Mouse (Mus musculus): ENCODE results near the gene Zfp579. TPM values are rescaled to one million over a fixed set of nuclear protein-coding genes. Genes with fewer than 3 reads are reported as not detected.

Gene Zfp579
- 4.0 TPM in 2 replicates for polyA plus RNA-seq (2015; fragmentation: Nextera tagmentation; extraction: Ambion mirVana)

DNA sequence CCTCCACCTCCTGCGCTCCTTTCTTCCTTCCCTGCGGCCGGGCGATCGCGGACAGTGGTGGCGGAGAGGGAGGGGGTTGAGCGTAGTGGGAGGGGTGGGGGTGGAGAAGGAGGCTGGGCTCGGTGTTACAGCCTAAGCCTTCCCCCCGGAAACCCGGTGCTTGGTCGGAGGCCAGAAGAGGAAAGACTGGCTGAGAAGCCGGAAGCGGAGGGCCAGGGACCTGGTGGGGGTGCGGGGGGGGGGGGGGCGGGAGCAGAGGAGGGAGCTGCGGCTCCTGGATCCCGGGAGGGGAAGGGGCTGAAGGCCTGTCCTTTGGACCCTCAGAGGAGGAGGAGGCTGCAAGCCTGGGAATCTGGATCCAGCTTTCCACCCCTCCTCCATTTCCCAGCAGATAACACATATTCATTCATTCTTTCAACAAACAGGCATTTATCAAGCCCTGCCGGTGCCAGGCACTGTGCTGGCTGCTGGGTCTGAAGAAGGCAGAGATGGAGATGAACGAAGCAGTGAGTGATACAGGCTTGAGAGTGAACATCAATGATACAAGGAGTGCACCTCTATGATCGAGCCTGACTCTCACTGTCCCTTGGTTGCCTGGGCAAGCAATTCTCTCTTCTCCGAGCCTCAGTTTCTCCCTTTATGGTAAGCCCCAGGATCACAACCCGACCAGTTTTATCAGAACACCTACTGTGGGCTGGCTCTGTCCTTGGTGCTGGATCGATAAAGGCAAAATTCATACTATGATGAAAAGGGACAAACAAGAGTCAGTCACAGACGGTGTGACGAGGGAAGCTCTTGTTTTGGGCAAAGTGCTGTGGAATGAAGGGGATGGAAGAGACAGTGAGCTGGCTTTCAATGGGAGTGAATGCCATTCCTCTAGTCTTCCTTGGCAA, at the start of gene Zfp579:
Gene Zfp579 (minus strand): TSS at position 156 of the 893 bp plus-strand sequence.
- peaks cover 7% of the 10 kb centered on the region; the same call in 1 of the 2 replicates for H3K4me1 ChIP-seq (replicated peaks)
- H3K27me3 ChIP-seq, result peaks cover 49% of the 10 kb centered on the region
- no peaks in the 10 kb centered on the region for H3K9me3 ChIP-seq (replicated peaks)
- DNase-seq (no peak), ATAC-seq (ENCODE audit: low read depth) (peak; percentile 69)
- peaks cover 11% of the 10 kb centered on the region for H3K36me3 ChIP-seq
- WGBS (ENCODE audit: insufficient replicate concordance), result 9% methylated on average over 14 of the region's 26 CpGs
- H3K4me2 ChIP-seq, result peak within 1 kb of the TSS; percentile 60
- 0 out of 2 replicates have a peak within 1 kb of the TSS, but pooled peaks have one; percentile 13 for H3K27ac ChIP-seq
- H3K9ac ChIP-seq, result peak within 1 kb of the TSS; percentile 65
- peak within 1 kb of the TSS; percentile 57 for H3K4me3 ChIP-seq (replicated peaks)

DNA sequence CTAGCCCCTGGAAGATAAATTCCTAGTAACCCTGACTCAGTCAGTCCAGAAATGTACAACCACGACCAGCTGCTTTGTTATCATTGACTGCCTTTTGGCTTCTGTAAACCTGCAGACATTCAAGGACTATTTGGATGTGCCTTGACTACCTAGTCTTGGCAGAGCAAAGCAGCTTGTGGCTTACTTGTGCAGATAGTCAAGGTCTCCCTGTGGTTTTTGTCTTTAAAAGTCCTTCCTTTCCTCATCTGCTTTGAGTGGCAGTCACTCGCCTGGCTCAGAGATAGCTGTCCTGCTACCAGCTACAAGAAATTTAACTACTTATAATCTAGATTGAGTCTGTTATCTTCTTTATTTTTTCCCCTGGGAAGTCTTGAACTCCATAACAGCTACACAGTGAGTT, 49.0 kb upstream of the Zfp579 start:
- no peak overlapping the region for H3K27ac ChIP-seq
- no peaks in the 10 kb centered on the region for H3K36me3 ChIP-seq
- no peak overlapping the region for H3K4me2 ChIP-seq
- peaks cover 15% of the 10 kb centered on the region for H3K27me3 ChIP-seq
- WGBS (ENCODE audit: insufficient replicate concordance), result 24% methylated on average over 2 of the region's 2 CpGs
- peaks cover under 1% of the 10 kb centered on the region; the same call in 1 of the 2 replicates for H3K4me1 ChIP-seq (replicated peaks)
- no peak overlapping the region for H3K4me3 ChIP-seq (replicated peaks)
- H3K9me3 ChIP-seq (replicated peaks), result no peaks in the 10 kb centered on the region
- no peak overlapping the region for H3K9ac ChIP-seq
- DNase-seq (no peak), ATAC-seq (ENCODE audit: low read depth) (no peak)

DNA sequence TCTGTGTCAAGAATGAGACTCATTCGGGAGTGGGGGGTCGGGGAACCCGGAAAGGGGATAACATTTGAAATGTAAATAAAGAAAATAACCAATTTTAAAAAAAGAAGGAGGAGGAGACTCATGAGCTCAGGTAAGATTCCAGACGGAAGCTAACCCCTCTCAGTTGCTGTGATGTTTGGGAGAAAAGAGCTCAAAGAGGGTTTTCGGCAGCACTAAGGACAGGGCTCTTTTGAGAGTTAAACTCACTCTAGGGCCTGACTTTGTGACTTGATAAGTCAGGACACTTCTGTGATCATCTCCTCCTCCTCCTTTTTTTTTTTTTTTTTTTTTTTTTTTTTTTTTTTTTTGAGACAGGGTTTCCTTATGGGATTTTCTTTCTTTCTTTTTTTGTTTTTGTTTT, 43.0 kb upstream of the Zfp579 start:
- H3K9me3 ChIP-seq (replicated peaks), result no peaks in the 10 kb centered on the region
- H3K27ac ChIP-seq, result peak overlapping the region; percentile 88

DNA sequence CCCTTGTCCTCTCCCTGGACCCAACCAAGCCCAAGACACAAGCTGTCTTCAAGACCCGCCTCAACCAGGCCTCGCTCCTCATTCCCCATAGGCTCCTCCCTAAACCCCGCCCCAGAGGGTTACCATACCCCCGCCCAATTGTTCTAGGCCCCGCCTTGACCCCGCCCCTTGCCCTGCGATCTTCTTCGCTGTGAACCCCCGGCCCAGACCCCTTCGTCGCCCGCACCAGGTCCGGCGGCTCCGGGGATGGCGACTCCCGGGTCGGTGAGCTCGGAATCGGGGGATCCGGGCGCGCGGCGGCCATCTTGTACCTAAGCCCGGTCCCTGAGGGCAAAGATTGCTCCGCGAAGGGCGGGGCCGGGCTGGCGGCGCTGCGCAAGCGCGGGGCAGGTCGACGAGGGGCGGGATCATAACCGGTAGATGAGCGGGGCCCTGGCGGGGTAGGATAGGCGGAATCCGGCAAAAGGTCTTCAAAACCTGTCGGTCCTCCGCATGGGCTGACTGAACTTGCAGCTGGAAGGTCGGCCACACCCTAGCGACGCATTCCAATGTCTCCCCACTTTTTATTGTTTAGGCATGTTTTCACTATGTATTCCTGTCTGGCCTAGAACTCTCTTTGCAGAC, 42.3 kb upstream of the Zfp579 start, which contains the start of gene Zfp784:
Gene Zfp784 (minus strand): TSS at position 338 of the 624 bp plus-strand sequence.
- H3K4me1 ChIP-seq (replicated peaks), result peaks cover 27% of the 10 kb centered on the region
- H3K4me3 ChIP-seq (replicated peaks), result peak within 1 kb of the TSS; percentile 74
- H3K4me2 ChIP-seq, result peak within 1 kb of the TSS; percentile 75
- ATAC-seq (ENCODE audit: low read depth) (peak; percentile 98), DNase-seq (peak; percentile 92)
- no peaks in the 10 kb centered on the region for H3K9me3 ChIP-seq (replicated peaks)
- WGBS (ENCODE audit: insufficient replicate concordance), result under 1% methylated on average over 48 of the region's 48 CpGs
- peak within 1 kb of the TSS; percentile 88 for H3K27ac ChIP-seq
- H3K36me3 ChIP-seq, result peaks cover 22% of the 10 kb centered on the region
- peak within 1 kb of the TSS; percentile 76 for H3K9ac ChIP-seq
- H3K27me3 ChIP-seq, result no peaks in the 10 kb centered on the region

More for the DNA sequence above, 43.0 kb upstream of the Zfp579 start:
- H3K36me3 ChIP-seq, result peaks cover 15% of the 10 kb centered on the region; the same call in 1 of the 2 replicates
- 31% methylated on average over 5 of the region's 5 CpGs for WGBS (ENCODE audit: insufficient replicate concordance)
- ATAC-seq (ENCODE audit: low read depth) (no peak), DNase-seq (no peak)
- H3K4me2 ChIP-seq, result peak overlapping the region; percentile 75
- no peaks in the 10 kb centered on the region for H3K27me3 ChIP-seq
- H3K4me1 ChIP-seq (replicated peaks), result peaks cover 27% of the 10 kb centered on the region
- peak overlapping the region; percentile 76 for H3K9ac ChIP-seq
- peak overlapping the region; percentile 74 for H3K4me3 ChIP-seq (replicated peaks)

DNA sequence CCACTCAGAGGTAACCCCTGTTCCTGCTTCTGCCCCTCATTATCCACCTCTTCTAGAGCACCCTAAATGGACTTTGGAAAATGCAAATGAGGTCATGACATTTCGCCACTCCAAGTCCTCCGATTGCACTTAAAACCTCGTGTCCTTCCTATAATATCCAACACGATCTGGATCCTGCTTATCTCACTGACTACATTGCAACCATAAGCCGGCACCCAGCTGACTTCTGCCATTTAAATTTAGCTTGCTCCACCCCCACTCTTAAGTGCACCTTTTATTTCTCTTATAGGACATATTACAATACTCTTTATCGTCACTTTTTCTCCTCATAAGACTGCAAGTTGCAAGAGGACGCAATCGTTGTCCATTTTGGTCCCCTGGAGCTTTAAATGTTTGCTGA, 41.5 kb upstream of the Zfp579 start:
- peaks cover 30% of the 10 kb centered on the region for H3K36me3 ChIP-seq
- no peaks in the 10 kb centered on the region for H3K9me3 ChIP-seq (replicated peaks)
- H3K4me1 ChIP-seq (replicated peaks), result peaks cover 27% of the 10 kb centered on the region
- H3K9ac ChIP-seq, result peak overlapping the region; percentile 76
- ATAC-seq (ENCODE audit: low read depth), result no peak
- peak overlapping the region; percentile 75 for H3K4me2 ChIP-seq
- H3K4me3 ChIP-seq (replicated peaks), result peak overlapping the region; percentile 74
- no peaks in the 10 kb centered on the region for H3K27me3 ChIP-seq
- WGBS (ENCODE audit: insufficient replicate concordance), result 70% methylated on average over 8 of the region's 8 CpGs
- no peak for DNase-seq
- peak overlapping the region; percentile 88 for H3K27ac ChIP-seq

DNA sequence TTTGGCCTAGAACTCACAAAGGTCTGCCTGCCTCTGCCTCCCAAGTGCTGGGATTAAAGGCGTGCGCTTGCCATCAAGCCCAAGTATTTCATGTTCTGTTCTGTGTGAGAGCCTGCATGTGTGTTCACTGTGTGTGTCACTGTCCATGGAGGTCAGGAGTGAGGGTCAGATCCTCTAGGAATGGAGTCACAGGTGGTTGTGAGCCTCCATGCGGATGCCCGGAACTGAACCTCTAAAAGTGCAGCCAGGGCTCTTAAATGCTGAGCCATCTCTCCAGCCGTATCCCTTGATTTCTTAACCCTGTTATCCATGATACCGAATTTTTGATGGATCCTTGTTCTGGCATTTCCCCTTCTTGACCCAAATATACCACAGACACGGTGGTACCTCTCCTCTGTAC, 41.1 kb upstream of the Zfp579 start:
- Histone ChIP-seq H3K27ac (no peak overlapping the region), H3K4me2 (no peak overlapping the region), H3K9ac (no peak overlapping the region; the same call in 1 of the 2 replicates), H3K4me1 (replicated peaks) (peaks cover 27% of the 10 kb centered on the region), H3K4me3 (replicated peaks) (no peak overlapping the region), H3K9me3 (replicated peaks) (peaks cover 3% of the 10 kb centered on the region; the same call in 1 of the 2 replicates), H3K36me3 (peaks cover 34% of the 10 kb centered on the region), H3K27me3 (no peaks in the 10 kb centered on the region)
- WGBS (ENCODE audit: insufficient replicate concordance), result 83% methylated on average over 7 of the region's 7 CpGs
- DNase-seq (no peak), ATAC-seq (ENCODE audit: low read depth) (no peak)

DNA sequence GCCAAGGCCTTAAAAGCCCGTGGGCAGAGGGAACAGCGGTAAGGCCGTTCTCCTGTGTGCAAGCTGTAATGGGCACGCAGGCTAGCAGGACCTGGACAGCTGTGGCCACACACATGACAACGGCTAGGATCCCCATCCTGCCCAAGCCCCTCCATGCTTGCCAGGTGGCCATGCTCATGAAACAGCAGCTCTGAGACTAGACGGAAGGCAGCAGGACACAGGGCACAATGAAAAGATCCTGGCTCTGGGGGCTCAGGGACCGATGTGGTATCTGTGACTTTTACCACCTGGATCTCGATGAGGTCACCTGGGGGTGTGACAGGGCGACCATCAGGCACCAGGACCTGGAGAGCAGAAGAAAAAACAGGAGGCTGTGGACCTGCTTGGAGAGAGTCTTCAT, 40.2 kb upstream of the Zfp579 start:
- H3K27me3 ChIP-seq, result no peaks in the 10 kb centered on the region
- no peak for DNase-seq
- no peak overlapping the region for H3K4me2 ChIP-seq
- 87% methylated on average over 9 of the region's 9 CpGs for WGBS (ENCODE audit: insufficient replicate concordance)
- no peak overlapping the region for H3K4me3 ChIP-seq (replicated peaks)
- no peak overlapping the region for H3K9ac ChIP-seq
- ATAC-seq (ENCODE audit: low read depth), result no peak
- peaks cover 43% of the 10 kb centered on the region for H3K36me3 ChIP-seq
- peaks cover 11% of the 10 kb centered on the region for H3K9me3 ChIP-seq (replicated peaks)
- H3K27ac ChIP-seq, result no peak overlapping the region
- peaks cover 27% of the 10 kb centered on the region for H3K4me1 ChIP-seq (replicated peaks)

DNA sequence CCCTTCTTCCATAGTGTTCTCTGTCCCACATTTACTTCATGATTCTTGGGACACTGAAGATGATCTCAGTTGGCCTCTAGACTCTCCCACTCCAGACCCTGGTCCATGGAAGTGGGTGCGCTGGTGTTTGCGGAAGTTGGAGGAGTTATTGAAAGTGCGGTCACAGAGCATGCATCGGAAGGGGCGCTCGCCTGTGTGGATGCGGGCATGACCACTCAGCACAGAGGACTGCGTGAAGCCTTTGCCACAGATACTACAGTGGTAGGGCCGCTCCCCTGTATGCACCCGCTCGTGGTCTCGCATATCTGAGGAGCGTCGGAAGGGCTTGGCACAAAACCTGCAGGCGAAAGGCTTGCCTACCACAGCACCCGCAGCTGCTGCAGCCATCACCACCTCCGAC, 39.7 kb upstream of the Zfp579 start:
- WGBS (ENCODE audit: insufficient replicate concordance), result 89% methylated on average over 17 of the region's 17 CpGs
- no peak overlapping the region for H3K27ac ChIP-seq
- peaks cover 27% of the 10 kb centered on the region for H3K4me1 ChIP-seq (replicated peaks)
- ATAC-seq (ENCODE audit: low read depth), result no peak
- H3K36me3 ChIP-seq, result peaks cover 48% of the 10 kb centered on the region
- H3K27me3 ChIP-seq, result no peaks in the 10 kb centered on the region
- no peak overlapping the region for H3K9ac ChIP-seq
- DNase-seq, result no peak
- no peak overlapping the region for H3K4me2 ChIP-seq
- H3K4me3 ChIP-seq (replicated peaks), result no peak overlapping the region
- peaks cover 16% of the 10 kb centered on the region for H3K9me3 ChIP-seq (replicated peaks)

DNA sequence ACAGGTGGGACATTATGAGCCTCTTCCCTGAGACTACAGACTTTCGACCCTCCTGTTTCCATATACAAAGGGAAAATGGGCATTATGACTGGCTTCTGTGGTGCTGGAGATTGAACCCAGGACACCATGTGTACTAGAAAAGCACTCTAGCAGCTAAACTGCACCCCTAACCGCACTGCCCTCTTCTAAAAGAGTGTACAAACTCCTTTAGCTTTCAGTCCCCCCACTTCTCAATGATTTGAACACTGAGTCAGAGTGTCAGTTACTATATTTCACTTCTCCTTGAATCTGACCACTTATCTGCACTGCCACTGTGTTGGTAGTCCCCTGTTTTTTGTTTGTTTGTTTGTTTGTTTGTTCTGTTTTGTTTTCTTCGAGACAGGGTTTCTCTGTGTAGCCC, 37.9 kb upstream of the Zfp579 start, which contains the start of gene 4632433K11Rik:
Gene 4632433K11Rik (plus strand): TSS at position 301 of the 400 bp plus-strand sequence.
- Histone ChIP-seq H3K9me3 (replicated peaks) (peaks cover 31% of the 10 kb centered on the region), H3K27me3 (no peaks in the 10 kb centered on the region), H3K36me3 (peaks cover 66% of the 10 kb centered on the region), H3K27ac (no peak within 1 kb of the TSS), H3K4me1 (replicated peaks) (peaks cover 16% of the 10 kb centered on the region), H3K4me2 (no peak within 1 kb of the TSS), H3K4me3 (replicated peaks) (no peak within 1 kb of the TSS), H3K9ac (no peak within 1 kb of the TSS)
- WGBS (ENCODE audit: insufficient replicate concordance), result 69% methylated on average over 3 of the region's 3 CpGs
- ATAC-seq (ENCODE audit: low read depth) (no peak), DNase-seq (no peak)

DNA sequence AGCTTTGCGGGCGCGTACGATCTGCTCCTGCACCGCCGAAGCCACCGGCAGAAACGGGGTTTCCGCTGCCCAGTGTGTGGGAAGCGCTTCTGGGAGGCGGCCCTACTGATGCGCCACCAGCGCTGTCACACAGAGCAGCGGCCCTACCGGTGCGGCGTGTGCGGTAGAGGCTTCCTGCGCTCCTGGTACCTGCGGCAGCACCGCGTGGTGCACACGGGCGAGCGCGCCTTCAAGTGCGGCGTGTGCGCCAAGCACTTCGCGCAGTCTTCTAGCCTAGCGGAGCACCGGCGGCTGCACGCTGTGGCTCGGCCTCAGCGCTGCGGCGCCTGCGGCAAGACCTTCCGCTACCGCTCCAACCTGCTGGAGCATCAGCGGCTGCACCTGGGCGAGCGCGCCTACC, 35.5 kb upstream of the Zfp579 start:
- no peaks in the 10 kb centered on the region for H3K27me3 ChIP-seq
- H3K4me1 ChIP-seq (replicated peaks), result 0 out of 2 replicates have a peak, but pooled peaks cover 3% of the 10 kb centered on the region
- no peak overlapping the region for H3K9ac ChIP-seq
- no peak overlapping the region for H3K4me3 ChIP-seq (replicated peaks)
- ATAC-seq (ENCODE audit: low read depth), result no peak
- no peak overlapping the region for H3K27ac ChIP-seq
- no peak for DNase-seq
- H3K9me3 ChIP-seq (replicated peaks), result peaks cover 31% of the 10 kb centered on the region
- H3K36me3 ChIP-seq, result peaks cover 84% of the 10 kb centered on the region
- 89% methylated on average over 46 of the region's 46 CpGs for WGBS (ENCODE audit: insufficient replicate concordance)
- H3K4me2 ChIP-seq, result no peak overlapping the region

DNA sequence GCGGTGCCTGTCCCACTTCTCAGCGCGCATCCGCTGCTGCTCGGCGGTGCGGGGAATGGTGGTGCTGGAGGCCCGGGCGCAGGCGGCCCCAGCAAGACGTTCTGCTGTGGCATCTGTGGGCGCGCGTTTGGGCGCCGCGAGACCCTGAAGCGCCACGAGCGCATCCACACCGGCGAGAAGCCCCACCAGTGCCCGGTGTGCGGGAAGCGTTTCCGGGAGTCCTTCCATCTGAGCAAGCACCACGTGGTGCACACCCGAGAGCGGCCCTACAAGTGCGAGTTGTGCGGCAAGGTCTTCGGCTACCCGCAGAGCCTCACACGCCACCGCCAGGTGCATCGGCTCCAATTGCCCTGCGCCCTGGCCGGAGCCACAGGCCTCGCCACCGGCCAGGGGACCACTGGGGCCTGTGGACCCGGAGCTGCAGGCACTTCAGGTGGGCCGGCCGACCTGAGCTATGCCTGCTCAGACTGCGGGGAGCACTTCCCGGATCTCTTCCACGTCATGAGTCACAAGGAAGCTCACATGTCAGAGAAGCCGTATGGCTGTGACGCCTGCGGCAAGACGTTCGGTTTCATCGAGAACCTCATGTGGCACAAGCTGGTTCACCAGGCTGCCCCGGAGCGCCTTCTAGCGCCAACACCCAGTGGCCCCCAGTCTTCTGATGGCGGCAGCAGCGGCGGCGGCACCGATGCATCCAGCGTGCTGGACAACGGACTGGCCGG, 34.8 kb upstream of the Zfp579 start:
- Histone ChIP-seq H3K9me3 (replicated peaks) (peaks cover 31% of the 10 kb centered on the region), H3K27ac (no peak overlapping the region), H3K27me3 (no peaks in the 10 kb centered on the region), H3K36me3 (peaks cover 87% of the 10 kb centered on the region), H3K4me3 (replicated peaks) (no peak overlapping the region), H3K4me2 (no peak overlapping the region), H3K9ac (no peak overlapping the region), H3K4me1 (replicated peaks) (0 out of 2 replicates have a peak, but pooled peaks cover 3% of the 10 kb centered on the region)
- no peak for ATAC-seq (ENCODE audit: low read depth)
- WGBS (ENCODE audit: insufficient replicate concordance), result 94% methylated on average over 63 of the region's 63 CpGs
- DNase-seq, result no peak
